Mouse (Mus musculus) cerebellum, postnatal 14 days (tissue): ENCODE results near the gene Eml3.
"Not testable (repeated sequence)": the region's sequence is repeated elsewhere in the genome, so short reads cannot be mapped to it uniquely, and the experiment has no call there.

Experiments used
- DNase-seq, 2 experiments: peaks; one replicate each; pipeline ENCODE4 v3.0.0; 2021; ENCODE audit warnings: mixed read lengths in 2 of 2

Gene Eml3

DNA sequence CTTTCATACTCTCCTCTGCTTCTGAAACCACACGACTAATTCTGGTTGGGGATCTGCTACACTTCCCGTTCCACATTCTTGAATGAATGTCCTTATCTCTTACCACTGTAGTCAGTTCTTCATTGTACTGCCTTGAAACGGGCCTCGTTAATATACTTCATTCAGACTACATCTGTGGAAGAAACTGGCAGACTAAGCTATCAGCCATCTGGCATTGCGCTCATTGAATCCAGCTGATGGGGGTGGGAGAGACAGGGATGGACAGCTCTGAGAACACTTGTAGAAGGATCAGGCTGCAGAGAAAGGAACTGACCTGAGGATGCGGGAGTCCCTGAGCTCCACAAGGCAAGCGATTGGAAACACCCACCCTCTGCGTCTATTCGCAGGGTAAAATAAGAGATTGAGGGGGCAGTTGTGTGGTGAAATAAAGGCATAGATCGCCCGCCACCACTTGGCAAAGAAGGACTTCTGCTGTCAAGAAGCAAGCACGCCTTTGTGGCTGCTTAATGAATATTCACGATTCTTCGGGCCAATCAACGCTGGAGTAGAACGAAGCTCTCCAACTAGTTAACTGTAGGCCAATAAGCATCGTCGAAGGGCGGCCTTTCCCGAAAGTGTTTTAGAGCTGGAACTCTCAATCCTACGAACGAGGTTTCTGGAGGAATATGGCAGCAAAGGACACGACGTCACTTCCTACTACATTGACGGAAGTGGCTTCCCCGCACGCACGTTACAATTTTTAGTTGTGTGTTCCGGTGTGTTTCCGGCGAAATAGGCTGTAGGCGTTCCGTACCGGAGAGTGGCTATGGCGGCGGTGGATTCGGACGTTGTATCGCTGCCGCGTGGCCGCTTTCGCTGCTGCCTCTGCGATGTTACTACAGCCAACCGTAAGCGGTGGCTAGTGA lies 24.0 kb downstream of the Eml3 start, which contains the start of gene Tut1:
Gene Tut1 (plus strand): TSS at position 713 of the 905 bp plus-strand sequence.
- DNase-seq = peak; percentile 92 to 95

GRCm38 (mm10) chr19:8954171-8954570 lies 24.8 kb downstream of the Eml3 start:
- no peak for DNase-seq

DNA sequence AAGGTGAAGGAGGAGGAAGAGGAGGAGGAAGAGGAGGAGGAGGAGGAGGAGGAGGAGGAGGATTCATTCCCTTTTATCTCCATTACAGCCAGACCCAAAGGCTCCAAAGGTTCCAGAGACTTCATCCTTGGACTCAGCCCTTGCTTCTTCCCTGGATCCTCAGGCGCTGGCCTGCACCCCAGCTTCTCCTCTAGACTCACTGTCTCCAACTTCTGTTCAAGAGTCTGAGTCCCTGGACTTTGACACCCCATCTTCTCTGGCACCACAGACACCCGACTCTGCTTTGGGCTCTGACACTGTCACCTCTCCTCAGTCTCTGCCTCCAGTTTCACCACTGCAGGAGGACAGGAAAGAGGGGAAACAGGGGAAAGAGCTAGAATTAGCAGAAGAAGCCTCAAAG lies 32.9 kb downstream of the Eml3 start:
- no peak for DNase-seq

- DNase-seq = peak in 1 of 2 experiments; percentile 16
These were observed 35.7 kb downstream of the Eml3 start for GRCm38 (mm10) chr19:8965075-8965474.

DNA sequence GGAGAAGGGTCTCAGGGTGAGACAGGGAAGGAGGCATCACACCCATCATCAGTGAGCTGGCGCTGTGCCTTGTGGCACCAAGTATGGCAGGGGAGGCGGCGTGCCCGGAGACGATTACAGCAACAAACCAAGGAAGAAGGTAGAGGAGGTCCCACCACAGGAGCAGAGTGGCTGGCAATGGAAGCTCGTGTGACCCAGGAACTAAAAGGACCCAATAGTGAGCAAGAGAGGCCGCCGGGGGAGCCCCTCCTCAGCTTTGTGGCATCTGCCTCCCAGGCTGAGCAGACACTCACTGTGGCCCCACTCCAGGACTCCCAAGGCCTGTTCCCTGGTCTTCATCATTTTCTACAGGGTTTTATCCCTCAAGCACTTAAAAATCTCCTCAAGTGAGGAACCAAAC lies 36.4 kb downstream of the Eml3 start:
- peak; percentile 42 to 54 for DNase-seq

DNA sequence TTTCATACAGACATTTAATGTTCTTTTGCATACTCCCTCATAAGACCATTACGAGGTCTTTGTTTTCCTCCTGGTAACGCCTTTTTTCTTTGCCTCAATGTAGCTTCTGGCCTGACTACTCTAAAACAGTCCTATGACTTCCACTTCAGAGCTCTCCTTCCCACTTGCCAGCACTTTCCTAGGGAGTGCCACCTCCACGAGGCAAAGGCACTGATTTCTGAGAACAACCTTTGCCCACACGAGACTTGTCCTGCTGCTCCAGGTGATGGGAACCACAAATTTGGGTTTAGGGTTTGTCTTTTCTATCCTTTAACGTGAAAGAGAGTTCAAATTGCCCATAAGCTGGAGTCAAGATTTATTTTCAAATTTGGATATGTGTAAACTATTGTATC lies 36.8 kb downstream of the Eml3 start:
- DNase-seq = no peak

GRCm38 (mm10) chr19:8966590-8967372 lies 37.4 kb downstream of the Eml3 start, which contains the start of gene Eef1g:
Eef1g (plus strand) TSS chr19:8967041.
- peak; percentile 98 for DNase-seq

DNA sequence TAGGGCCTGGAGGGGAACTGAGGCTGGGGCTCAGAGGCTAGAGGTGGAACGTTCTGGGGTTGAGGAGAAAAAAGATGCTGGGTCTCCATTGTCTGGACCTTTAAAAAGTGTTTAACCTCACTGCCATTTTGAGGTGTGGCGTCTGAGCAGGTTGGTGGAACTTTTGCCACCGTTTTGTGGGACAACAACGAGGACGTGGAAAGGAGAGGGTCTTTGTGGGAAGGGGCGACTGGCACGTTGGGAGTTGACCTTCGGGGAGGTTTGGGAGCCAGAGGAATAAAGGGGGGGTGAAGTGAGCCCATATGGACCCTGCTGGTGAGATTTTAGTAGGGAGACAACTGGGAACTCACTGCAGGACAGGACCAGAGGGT lies 38.0 kb downstream of the Eml3 start:
- no peak for DNase-seq

GRCm38 (mm10) chr19:8967893-8968292 lies 38.5 kb downstream of the Eml3 start:
- DNase-seq = no peak

DNA sequence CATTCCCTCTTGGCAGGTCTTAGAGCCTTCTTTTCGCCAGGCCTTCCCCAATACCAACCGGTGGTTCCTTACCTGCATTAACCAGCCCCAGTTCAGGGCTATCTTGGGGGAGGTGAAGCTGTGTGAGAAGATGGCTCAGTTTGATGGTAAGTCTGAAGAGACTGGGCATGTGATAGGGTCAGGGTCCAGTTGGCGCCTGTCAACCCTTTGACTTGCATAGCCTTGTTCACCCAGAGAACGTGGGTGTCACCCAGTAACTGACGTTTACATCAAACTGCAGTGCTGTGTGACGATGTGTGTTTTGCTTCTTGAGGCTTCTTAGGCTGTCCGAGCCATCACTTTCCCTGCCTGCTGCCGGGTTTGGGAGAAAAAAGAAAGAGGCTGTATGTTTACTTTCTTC lies 43.1 kb downstream of the Eml3 start:
- not testable (repeated sequence) for DNase-seq

DNA sequence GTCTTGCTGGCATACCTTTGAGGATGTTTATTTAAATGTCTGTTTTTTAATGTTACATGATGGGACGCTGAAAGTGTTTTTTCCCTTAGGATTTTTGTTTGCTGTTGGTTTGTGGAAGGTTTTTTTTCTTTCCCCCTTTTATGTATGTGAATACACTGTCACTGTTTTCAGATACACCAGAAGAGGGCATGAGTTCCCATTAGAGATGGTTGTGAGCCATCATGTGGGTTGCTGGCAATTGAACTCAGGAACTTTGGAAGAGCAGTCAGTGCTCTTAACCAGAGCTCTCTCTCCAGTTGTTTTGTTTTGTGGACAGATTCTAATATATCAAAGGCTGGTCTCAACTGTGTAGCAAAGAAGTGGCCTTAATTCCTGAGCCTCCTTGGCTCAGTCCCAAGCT lies 45.3 kb downstream of the Eml3 start:
- no peak for DNase-seq

DNA sequence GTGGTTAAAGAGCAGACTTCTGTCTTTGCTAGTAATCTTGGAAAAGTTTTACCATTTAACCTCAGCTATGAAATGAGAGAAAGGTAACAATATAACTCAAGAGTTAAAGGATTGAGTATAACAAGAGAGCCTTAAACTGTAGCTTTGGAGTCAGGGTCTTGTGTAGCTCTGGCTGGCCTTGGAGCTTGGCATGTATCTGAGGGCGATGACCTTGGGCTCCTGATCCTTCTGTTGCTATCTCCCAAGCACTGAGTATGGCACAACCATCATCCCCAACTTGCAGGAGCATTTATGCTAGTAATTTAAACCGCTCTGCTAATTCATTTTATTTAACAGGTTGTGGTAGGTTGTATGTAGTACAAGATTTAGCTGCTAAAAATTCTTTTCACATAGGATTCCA lies 46.1 kb downstream of the Eml3 start:
- DNase-seq = no peak

- DNase-seq = peak; percentile 72 to 75
These were observed 47.2 kb downstream of the Eml3 start for GRCm38 (mm10) chr19:8976535-8976934.

- DNase-seq = no peak
These were observed 51.4 kb downstream of the Eml3 start for GRCm38 (mm10) chr19:8980771-8981170.

- peak in 1 of 2 experiments; percentile 35 for DNase-seq
These were observed 52.3 kb downstream of the Eml3 start for GRCm38 (mm10) chr19:8981450-8982168.

DNA sequence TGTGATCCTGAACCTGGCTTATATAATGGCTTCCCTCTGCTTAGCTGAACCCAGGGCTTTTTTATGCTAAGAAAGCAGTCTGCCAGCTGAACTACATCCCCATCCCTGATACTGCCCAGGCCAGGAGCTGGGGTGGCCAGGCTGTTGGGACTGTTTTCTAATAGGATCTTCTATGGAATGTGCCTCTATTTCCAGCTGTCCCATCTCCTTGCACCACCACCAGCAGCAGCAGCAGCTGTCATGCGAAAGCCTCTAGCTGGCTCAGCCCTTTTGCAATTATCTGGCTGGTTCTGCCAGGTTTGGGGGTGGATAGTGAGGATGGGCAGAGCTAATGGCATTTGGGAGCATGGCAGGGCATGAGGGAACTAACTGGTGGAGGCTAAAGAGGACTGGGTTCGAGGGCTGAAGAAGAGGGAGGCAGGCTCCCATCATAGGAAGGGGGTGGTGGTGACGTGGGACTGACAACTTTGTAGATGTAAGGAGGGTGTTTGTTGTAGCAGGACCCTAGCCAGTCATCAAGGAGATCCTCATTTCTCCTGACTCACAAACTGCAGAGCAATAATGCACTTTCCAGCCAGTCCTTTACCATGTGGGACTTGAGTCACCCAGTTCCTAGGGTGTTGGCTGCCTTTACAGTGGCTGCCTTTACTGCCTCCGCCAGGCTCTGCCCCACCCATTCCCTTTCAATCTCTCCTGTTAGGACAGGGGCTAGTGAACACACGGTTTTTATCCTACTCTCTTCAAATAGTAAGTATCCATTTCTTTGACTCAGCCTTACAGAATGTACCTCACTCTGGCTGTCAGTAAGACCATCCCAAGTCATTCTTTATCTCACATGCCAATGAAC lies 53.2 kb downstream of the Eml3 start:
- DNase-seq = no peak

DNA sequence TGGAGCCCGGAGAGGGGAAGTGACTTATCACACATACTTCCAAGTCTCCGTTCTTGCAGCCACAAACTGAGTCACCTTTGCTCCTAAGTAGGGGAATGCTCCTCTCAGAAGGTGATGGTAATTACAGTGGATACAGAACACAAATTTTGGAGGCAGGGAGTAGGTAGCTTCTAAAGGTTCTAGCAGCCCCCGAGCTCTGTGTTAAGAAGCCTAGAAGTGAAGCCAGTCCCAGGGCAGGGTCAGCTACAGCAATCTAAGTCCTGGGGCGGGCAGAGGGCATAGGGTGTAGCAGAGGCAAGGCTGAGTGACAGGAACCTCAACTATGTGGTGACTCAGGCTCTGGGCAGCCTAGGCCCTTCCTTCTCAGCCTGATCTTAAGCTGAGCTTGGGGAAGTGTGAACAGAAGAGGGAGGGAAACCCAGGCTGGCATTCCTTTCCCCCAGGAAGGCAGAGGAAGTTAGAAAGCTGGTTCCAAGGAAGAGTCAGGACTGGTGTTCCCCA lies 53.8 kb downstream of the Eml3 start:
- no peak for DNase-seq

GRCm38 (mm10) chr19:8984255-8984868 lies 55.0 kb downstream of the Eml3 start:
- DNase-seq = peak in 1 of 2 experiments; percentile 51

DNA sequence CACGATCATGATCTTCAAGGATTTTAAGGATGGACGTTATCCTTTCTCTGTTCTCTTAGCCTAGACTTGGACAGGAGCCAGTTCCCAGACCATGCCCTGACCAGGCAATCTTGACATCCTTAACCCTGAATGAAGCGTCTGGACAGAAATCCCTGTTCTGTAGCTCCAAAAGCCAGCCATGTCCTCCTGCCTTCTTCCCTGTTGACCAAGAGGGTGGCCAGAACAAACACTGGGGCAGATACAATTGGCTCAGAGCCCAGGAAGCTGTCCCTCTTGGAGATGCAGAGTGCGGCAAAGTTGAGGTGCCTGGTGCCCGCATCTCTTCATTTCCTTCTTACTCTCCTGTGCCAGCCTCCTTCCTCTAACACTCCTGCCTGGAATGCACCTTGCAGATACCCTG lies 56.5 kb downstream of the Eml3 start:
- no peak for DNase-seq

DNA sequence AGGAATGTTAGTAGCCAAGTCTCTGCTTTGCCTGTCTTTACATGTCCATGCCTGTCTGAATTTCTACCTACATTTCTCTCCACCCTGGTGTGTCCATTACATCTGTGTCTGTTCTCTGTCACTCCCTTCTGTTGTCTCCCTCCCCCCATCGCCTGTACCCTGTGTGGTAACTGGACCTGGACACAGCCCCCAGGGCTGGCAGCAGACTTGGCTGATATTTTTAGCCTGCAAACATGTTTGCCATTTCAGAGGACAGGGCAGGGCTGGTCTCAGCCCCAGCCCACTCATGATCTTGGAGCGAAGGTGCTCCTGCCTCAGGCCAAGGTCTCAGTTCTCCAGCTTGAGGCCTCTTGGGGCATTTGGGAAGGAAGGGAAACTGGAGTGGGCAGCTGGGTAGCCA lies 58.5 kb downstream of the Eml3 start:
- DNase-seq = peak in 1 of 2 experiments; percentile 34

DNA sequence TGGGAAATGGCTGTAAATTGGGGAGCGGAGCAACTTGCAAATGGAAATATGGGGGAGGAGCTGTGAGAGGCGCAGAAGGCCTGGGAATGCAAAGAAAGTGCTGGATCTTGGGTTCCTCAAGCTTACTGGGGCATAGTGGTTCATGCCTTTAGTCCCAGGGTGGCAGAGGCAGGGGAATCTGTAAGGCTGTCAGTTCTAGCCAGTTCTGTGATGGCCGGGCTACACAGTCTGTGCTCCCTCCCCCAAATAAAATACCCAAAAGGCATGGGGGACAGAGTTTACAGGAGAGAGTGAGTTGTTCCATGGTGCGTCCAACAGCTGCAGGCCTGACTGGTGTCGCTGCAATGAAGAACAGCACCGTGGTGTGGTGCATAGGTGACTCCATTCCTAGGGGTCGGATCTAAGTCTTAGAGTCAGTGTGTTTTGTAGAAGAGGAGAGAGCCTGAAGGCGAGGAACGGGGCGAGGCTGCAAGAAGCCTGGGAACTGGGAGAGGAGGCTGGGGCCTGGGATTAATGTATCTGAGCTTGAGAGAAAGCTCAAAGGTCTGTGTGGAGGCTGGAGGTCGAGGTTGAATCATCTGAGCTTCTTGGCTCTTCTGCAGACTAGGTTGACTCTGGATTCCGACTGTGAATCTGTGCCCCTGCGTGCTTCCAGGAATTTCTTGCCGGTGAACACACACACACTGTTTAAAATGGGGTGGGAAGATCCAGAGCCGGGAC lies 59.2 kb downstream of the Eml3 start:
- DNase-seq = no peak
